Mouse (Mus musculus): ENCODE measurements around the gene Btd.

DNA sequence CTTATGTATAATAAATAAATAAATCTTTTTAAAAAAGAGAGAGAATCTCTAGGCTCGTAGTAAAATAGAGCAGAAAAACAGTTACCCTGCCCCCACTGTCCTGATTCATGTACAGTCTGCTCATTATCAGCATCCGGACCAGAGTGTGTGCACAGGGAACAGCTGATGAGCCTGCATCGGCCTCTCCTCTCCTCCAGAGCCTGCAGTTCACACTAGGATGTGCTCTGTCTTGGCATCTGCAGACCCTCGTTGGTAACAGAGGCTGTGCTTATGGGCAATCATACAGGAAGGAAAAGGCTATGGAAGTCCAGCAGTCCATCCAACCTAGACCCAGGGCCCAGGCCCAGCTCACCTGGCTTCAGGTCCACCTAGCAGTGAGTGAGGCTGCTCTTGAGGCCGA lies 11.3 kb downstream of the Btd start:
- TF ChIP-seq POLR2A (IDR thresholded peaks at IDR 0.05; ENCODE audit: control insufficient read depth, low read depth, low read length) (no peak), CTCF (IDR thresholded peaks at IDR 0.05; ENCODE audit: control insufficient read depth, insufficient read depth, insufficient replicate concordance, low read depth, low read length) (no peak)

All from testis, adult 2 months (tissue).